Mouse (Mus musculus) ES-E14 (cell line): ENCODE data around the gene Zbp1. TPM values are rescaled to one million over a fixed set of nuclear protein-coding genes. Genes with fewer than 3 reads are reported as not detected.

ENCODE experiments used
- DNase-seq: peaks from one replicate; pipeline ENCODE4 v3.0.0-alpha.2; 2013; ENCODE audit warnings: low read depth, low spot score
- H3K27ac ChIP-seq: 2 replicates; pipeline ENCODE4 v1.5.1; 2012; ENCODE audit warnings: low read depth, mild to moderate bottlenecking, low read length, moderate library complexity, mixed read lengths; ENCODE audit not compliant: poor library complexity, insufficient read depth, severe bottlenecking
- H3K36me3 ChIP-seq: 2 replicates; pipeline ENCODE4 v1.6.1; 2012; ENCODE audit warnings: mild to moderate bottlenecking, low read length, moderate library complexity, mixed read lengths; ENCODE audit not compliant: control insufficient read depth, poor library complexity, insufficient read depth, severe bottlenecking
- H3K4me1 ChIP-seq, 2 experiments: fragments of 150-350 bp in 1 of 2; sonication (generic) in 1 of 2; 2 replicates each; pipeline ENCODE4 v1.6.1; 2012; ENCODE audit warnings: low read length in 2 of 2, mild to moderate bottlenecking in 1 of 2, mixed read lengths in 1 of 2; ENCODE audit not compliant: control insufficient read depth in 2 of 2, insufficient read depth in 2 of 2, poor library complexity in 1 of 2
- H3K4me3 ChIP-seq, 2 experiments: fragments of 150-350 bp in 1 of 2; sonication (generic) in 1 of 2; 2 replicates each; pipeline ENCODE4 v1.5.1; 2012; ENCODE audit warnings: low read length in 2 of 2, low read depth in 1 of 2, mild to moderate bottlenecking in 1 of 2, mixed read lengths in 1 of 2; ENCODE audit not compliant: insufficient read depth in 1 of 2, poor library complexity in 1 of 2, severe bottlenecking in 1 of 2
- H3K9ac ChIP-seq: 2 replicates; pipeline ENCODE4 v1.6.1; 2012; ENCODE audit warnings: low read depth, mild to moderate bottlenecking, low read length, mixed read lengths; ENCODE audit not compliant: poor library complexity, insufficient read depth, severe bottlenecking
- H3K9me3 ChIP-seq: fragments of 150-350 bp; sonication (generic); 2 replicates; pipeline ENCODE4 v1.6.1; 2012; ENCODE audit warnings: low read depth, mild to moderate bottlenecking, low read length; ENCODE audit not compliant: control insufficient read depth, insufficient read depth
- CHD2 ChIP-seq: IDR thresholded peaks from 2 replicates; pipeline ENCODE4 v1.6.1; 2014; ENCODE audit warnings: mild to moderate bottlenecking, low read depth, low read length, inconsistent platforms
- HCFC1 ChIP-seq: IDR thresholded peaks from 2 replicates; pipeline ENCODE4 v1.6.1; 2012; ENCODE audit warnings: low read length, inconsistent platforms, borderline replicate concordance; ENCODE audit not compliant: insufficient read depth
- MAFK ChIP-seq: IDR thresholded peaks from 2 replicates; pipeline ENCODE4 v1.6.1; 2014; ENCODE audit warnings: mild to moderate bottlenecking, low read depth, low read length, inconsistent platforms; ENCODE audit not compliant: insufficient read depth
- ZC3H11A ChIP-seq: IDR thresholded peaks from 2 replicates; pipeline ENCODE4 v1.6.1; 2012; ENCODE audit warnings: low read depth, mild to moderate bottlenecking, inconsistent platforms, low read length, borderline replicate concordance
- ZNF384 ChIP-seq: IDR thresholded peaks from 2 replicates; pipeline ENCODE4 v1.6.1; 2012; ENCODE audit warnings: low read depth, low read length, inconsistent platforms
- in situ Hi-C, 2 experiments: fragments of 600-800 bp; cut with MboI; formaldehyde crosslinking; loops; one replicate each; pipeline ENCODE4 v1.15.1; 2025; ENCODE audit warnings: low sequenced_read_pairs in 2 of 2, inconsistent platforms in 1 of 2; ENCODE audit not compliant: unreplicated experiment in 2 of 2
- total RNA-seq: library from RNA; depleted of rRNA; stranded (reverse); fragments of 300-350 nt; gene quantifications from 2 replicates; pipeline ENCODE4 v1.2.3, GENCODE M21; 2012

Zbp1 gene
- total RNA-seq, 1 experiment, result 0.67 TPM

DNA sequence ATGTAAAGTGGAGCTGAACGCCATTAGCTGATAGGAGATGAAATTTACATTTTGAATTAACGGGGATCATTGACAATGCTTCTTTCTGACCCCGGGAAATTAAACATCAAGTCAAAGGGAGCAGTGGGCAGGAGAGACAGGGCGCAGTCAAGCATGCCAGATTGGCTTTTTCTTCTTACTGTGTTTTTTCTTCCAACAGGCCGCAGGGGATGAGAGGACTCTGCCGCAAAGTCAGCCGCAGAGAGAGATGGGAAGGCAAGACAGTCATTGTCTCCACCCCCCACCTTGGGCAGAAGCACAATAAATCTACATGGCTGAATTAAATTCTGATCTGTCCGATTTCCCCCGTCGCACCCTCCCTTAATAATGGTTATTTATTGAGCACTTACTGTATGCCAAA is 53.4 kb downstream of the Zbp1 start:
- H3K4me1 ChIP-seq, result no peaks in the 10 kb centered on the region
- no peak overlapping the region for H3K9ac ChIP-seq
- H3K9me3 ChIP-seq, result no peaks in the 10 kb centered on the region
- in situ Hi-C loops, result no loop called here
- no peaks in the 10 kb centered on the region for H3K36me3 ChIP-seq
- no peak overlapping the region for H3K27ac ChIP-seq
- no peak for TF ChIP-seq CHD2
- no peak for TF ChIP-seq ZNF384
- no peak for TF ChIP-seq MAFK
- TF ChIP-seq HCFC1, result no peak
- no peak for TF ChIP-seq ZC3H11A
- no peak for DNase-seq
- H3K4me3 ChIP-seq, result no peak overlapping the region

DNA sequence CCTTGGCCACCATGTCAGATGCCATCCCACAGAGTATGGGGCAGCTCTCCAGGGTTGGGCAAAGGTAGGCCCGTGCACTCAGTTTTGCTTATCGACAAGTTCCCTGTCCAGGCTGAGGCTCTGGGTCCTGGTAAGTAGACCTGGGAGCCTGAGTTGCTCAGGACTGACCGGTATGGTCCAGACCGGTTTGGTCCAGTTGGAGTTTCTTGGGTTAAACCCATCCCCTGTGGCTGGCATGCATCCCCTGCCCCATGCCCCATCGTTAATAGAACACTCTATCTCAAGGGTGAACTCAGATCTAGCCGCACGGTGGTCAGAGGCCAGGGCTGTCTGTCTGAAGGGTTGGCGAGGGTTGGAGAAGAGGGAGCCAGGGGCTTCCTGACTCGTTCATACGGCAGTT is 53.8 kb downstream of the Zbp1 start:
- Histone ChIP-seq H3K9me3 (no peaks in the 10 kb centered on the region), H3K36me3 (no peaks in the 10 kb centered on the region), H3K4me1 (peaks cover 0 to 3% of the 10 kb centered on the region in 2 experiments; a peak in 1 of 4 replicates), H3K9ac (no peak overlapping the region), H3K27ac (no peak overlapping the region), H3K4me3 (no peak overlapping the region)
- in situ Hi-C loops, result no loop called here
- no peak for TF ChIP-seq ZNF384
- no peak for TF ChIP-seq HCFC1
- no peak for TF ChIP-seq ZC3H11A
- TF ChIP-seq MAFK, result no peak
- TF ChIP-seq CHD2, result no peak
- DNase-seq, result no peak

- DNase-seq, result no peak
- no peaks in the 10 kb centered on the region for H3K9me3 ChIP-seq
- in situ Hi-C loops, result no loop called here
- H3K27ac ChIP-seq, result no peak overlapping the region
- TF ChIP-seq MAFK, result no peak
- H3K36me3 ChIP-seq, result no peaks in the 10 kb centered on the region
- peaks cover 0 to 4% of the 10 kb centered on the region in 2 experiments; a peak in 1 of 4 replicates for H3K4me1 ChIP-seq
- H3K9ac ChIP-seq, result no peak overlapping the region
- no peak overlapping the region for H3K4me3 ChIP-seq
Observed at GRCm38 (mm10) chr2:173164358-173164757, 54.4 kb downstream of the Zbp1 start.

DNA sequence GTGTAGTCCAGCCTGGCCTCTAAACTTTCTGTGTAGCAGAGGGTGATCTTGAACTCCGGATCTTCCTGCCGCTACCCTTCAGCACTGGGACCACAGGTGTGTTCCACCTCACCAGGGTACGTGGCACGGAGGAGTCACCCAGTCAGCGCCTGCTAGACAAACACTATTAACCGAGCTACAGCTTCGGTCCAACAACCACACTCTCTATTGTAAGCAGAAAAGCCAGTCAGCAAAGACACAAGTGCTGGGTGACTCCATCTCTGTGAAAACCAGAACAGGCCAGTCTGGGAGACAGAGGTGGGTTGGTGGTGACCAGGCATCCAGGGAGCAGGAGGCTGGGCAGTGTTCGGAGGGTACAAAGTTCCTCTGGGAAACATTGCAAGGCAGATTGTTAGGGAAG is 55.3 kb downstream of the Zbp1 start:
- Histone ChIP-seq H3K36me3 (no peaks in the 10 kb centered on the region), H3K9ac (no peak overlapping the region), H3K9me3 (no peaks in the 10 kb centered on the region), H3K4me1 (peaks cover 0 to 4% of the 10 kb centered on the region in 2 experiments; a peak in 1 of 4 replicates), H3K27ac (no peak overlapping the region), H3K4me3 (no peak overlapping the region)
- TF ChIP-seq ZNF384 (no peak), ZC3H11A (no peak), CHD2 (no peak)
- no peak for DNase-seq
- in situ Hi-C loops, result no loop called here
